Mouse (Mus musculus): ENCODE data around the gene Gm42791. TPM values are rescaled to one million over a fixed set of nuclear protein-coding genes. Genes with fewer than 3 reads are reported as not detected.

Gene Gm42791
- polyA plus RNA-seq, 1 experiment = not detected

GRCm38 (mm10) chr5:148953098-148953497, 41.8 kb downstream of the Gm42791 start:
- no peak for TF ChIP-seq POLR2A (IDR thresholded peaks at IDR 0.05; ENCODE audit: low read depth, low read length)
- TF ChIP-seq CTCF (conservative IDR thresholded peaks at IDR 0.05; ENCODE audit: insufficient read depth, insufficient read length, low read depth, low read length) = no peak
- WGBS = 38% methylated on average over 5 of the region's 5 CpGs
- Histone ChIP-seq H3K27me3 (replicated peaks; ENCODE audit: control insufficient read depth, insufficient read depth, low read length) (no peaks in the 10 kb centered on the region), H3K27ac (ENCODE audit: insufficient read depth, low read depth, low read length) (no peak overlapping the region), H3K36me3 (ENCODE audit: control insufficient read depth, insufficient read depth, low read length) (no peaks in the 10 kb centered on the region), H3K4me3 (ENCODE audit: insufficient read depth, low read depth, low read length) (no peak overlapping the region), H3K4me1 (ENCODE audit: control insufficient read depth, insufficient read depth, low read length) (peaks cover 10% of the 10 kb centered on the region; the same call in 1 of the 2 replicates)
- peak; percentile 90 for DNase-seq

- Histone ChIP-seq H3K27me3 (replicated peaks; ENCODE audit: control insufficient read depth, insufficient read depth, low read length) (no peaks in the 10 kb centered on the region), H3K27ac (ENCODE audit: insufficient read depth, low read depth, low read length) (no peak overlapping the region), H3K4me3 (ENCODE audit: insufficient read depth, low read depth, low read length) (no peak overlapping the region), H3K4me1 (ENCODE audit: control insufficient read depth, insufficient read depth, low read length) (peaks cover 10% of the 10 kb centered on the region; the same call in 1 of the 2 replicates), H3K36me3 (ENCODE audit: control insufficient read depth, insufficient read depth, low read length) (no peaks in the 10 kb centered on the region)
- TF ChIP-seq POLR2A (IDR thresholded peaks at IDR 0.05; ENCODE audit: low read depth, low read length) = no peak
- TF ChIP-seq CTCF (conservative IDR thresholded peaks at IDR 0.05; ENCODE audit: insufficient read depth, insufficient read length, low read depth, low read length) = peak; percentile 65
- no peak for DNase-seq
- 69% methylated on average over 6 of the region's 6 CpGs for WGBS
These were observed 42.5 kb downstream of the Gm42791 start for GRCm38 (mm10) chr5:148952419-148952818.

- no peak overlapping the region for H3K27ac ChIP-seq (ENCODE audit: insufficient read depth, low read depth, low read length)
- 83% methylated on average over 5 of the region's 5 CpGs for WGBS
These were observed 43.6 kb downstream of the Gm42791 start for GRCm38 (mm10) chr5:148951360-148951759.

GRCm38 (mm10) chr5:148950064-148950463, 44.9 kb downstream of the Gm42791 start:
- H3K27me3 ChIP-seq (replicated peaks; ENCODE audit: control insufficient read depth, insufficient read depth, low read length) = no peaks in the 10 kb centered on the region
- TF ChIP-seq POLR2A (IDR thresholded peaks at IDR 0.05; ENCODE audit: low read depth, low read length) (no peak), CTCF (conservative IDR thresholded peaks at IDR 0.05; ENCODE audit: insufficient read depth, insufficient read length, low read depth, low read length) (no peak)
- no peak overlapping the region for H3K4me3 ChIP-seq (ENCODE audit: insufficient read depth, low read depth, low read length)
- H3K36me3 ChIP-seq (ENCODE audit: control insufficient read depth, insufficient read depth, low read length) = no peaks in the 10 kb centered on the region
- whole genome bisulfite sequencing = 34% methylated on average over 15 of the region's 15 CpGs
- H3K4me1 ChIP-seq (ENCODE audit: control insufficient read depth, insufficient read depth, low read length) = no peaks in the 10 kb centered on the region; the same call in 1 of the 2 replicates
- no peak for DNase-seq
- H3K27ac ChIP-seq (ENCODE audit: insufficient read depth, low read depth, low read length) = no peak overlapping the region

More at GRCm38 (mm10) chr5:148951360-148951759, 43.6 kb downstream of the Gm42791 start:
- DNase-seq = no peak
- Histone ChIP-seq H3K4me3 (ENCODE audit: insufficient read depth, low read depth, low read length) (no peak overlapping the region), H3K36me3 (ENCODE audit: control insufficient read depth, insufficient read depth, low read length) (no peaks in the 10 kb centered on the region), H3K4me1 (ENCODE audit: control insufficient read depth, insufficient read depth, low read length) (peaks cover 6% of the 10 kb centered on the region; the same call in 1 of the 2 replicates), H3K27me3 (replicated peaks; ENCODE audit: control insufficient read depth, insufficient read depth, low read length) (no peaks in the 10 kb centered on the region)
- no peak for TF ChIP-seq CTCF (conservative IDR thresholded peaks at IDR 0.05; ENCODE audit: insufficient read depth, insufficient read length, low read depth, low read length)
- TF ChIP-seq POLR2A (IDR thresholded peaks at IDR 0.05; ENCODE audit: low read depth, low read length) = no peak

GRCm38 (mm10) chr5:148948577-148948976, 46.4 kb downstream of the Gm42791 start:
- H3K4me1 ChIP-seq (ENCODE audit: control insufficient read depth, insufficient read depth, low read length) = no peaks in the 10 kb centered on the region
- H3K27ac ChIP-seq (ENCODE audit: insufficient read depth, low read depth, low read length) = no peak overlapping the region
- H3K27me3 ChIP-seq (replicated peaks; ENCODE audit: control insufficient read depth, insufficient read depth, low read length) = no peaks in the 10 kb centered on the region
- H3K4me3 ChIP-seq (ENCODE audit: insufficient read depth, low read depth, low read length) = no peak overlapping the region
- TF ChIP-seq CTCF (conservative IDR thresholded peaks at IDR 0.05; ENCODE audit: insufficient read depth, insufficient read length, low read depth, low read length) (no peak), POLR2A (IDR thresholded peaks at IDR 0.05; ENCODE audit: low read depth, low read length) (no peak)
- 80% methylated on average over 9 of the region's 9 CpGs for WGBS
- no peaks in the 10 kb centered on the region for H3K36me3 ChIP-seq (ENCODE audit: control insufficient read depth, insufficient read depth, low read length)
- DNase-seq = no peak

GRCm38 (mm10) chr5:148947412-148947811, 47.5 kb downstream of the Gm42791 start:
- TF ChIP-seq POLR2A (IDR thresholded peaks at IDR 0.05; ENCODE audit: low read depth, low read length) (no peak), CTCF (conservative IDR thresholded peaks at IDR 0.05; ENCODE audit: insufficient read depth, insufficient read length, low read depth, low read length) (no peak)
- DNase-seq = no peak
- no peaks in the 10 kb centered on the region for H3K36me3 ChIP-seq (ENCODE audit: control insufficient read depth, insufficient read depth, low read length)
- 96% methylated on average over 4 of the region's 4 CpGs for whole genome bisulfite sequencing
- H3K4me3 ChIP-seq (ENCODE audit: insufficient read depth, low read depth, low read length) = no peak overlapping the region
- H3K27ac ChIP-seq (ENCODE audit: insufficient read depth, low read depth, low read length) = no peak overlapping the region
- no peaks in the 10 kb centered on the region for H3K27me3 ChIP-seq (replicated peaks; ENCODE audit: control insufficient read depth, insufficient read depth, low read length)
- no peaks in the 10 kb centered on the region for H3K4me1 ChIP-seq (ENCODE audit: control insufficient read depth, insufficient read depth, low read length)

GRCm38 (mm10) chr5:148946787-148947186, 48.2 kb downstream of the Gm42791 start:
- no peaks in the 10 kb centered on the region for H3K36me3 ChIP-seq (ENCODE audit: control insufficient read depth, insufficient read depth, low read length)
- no peak for TF ChIP-seq POLR2A (IDR thresholded peaks at IDR 0.05; ENCODE audit: low read depth, low read length)
- TF ChIP-seq CTCF (conservative IDR thresholded peaks at IDR 0.05; ENCODE audit: insufficient read depth, insufficient read length, low read depth, low read length) = peak; percentile 44
- DNase-seq = peak; percentile 44
- 86% methylated on average over 5 of the region's 5 CpGs for WGBS
- H3K27ac ChIP-seq (ENCODE audit: insufficient read depth, low read depth, low read length) = no peak overlapping the region
- no peaks in the 10 kb centered on the region for H3K4me1 ChIP-seq (ENCODE audit: control insufficient read depth, insufficient read depth, low read length)
- H3K27me3 ChIP-seq (replicated peaks; ENCODE audit: control insufficient read depth, insufficient read depth, low read length) = no peaks in the 10 kb centered on the region
- H3K4me3 ChIP-seq (ENCODE audit: insufficient read depth, low read depth, low read length) = no peak overlapping the region
